Mouse (Mus musculus): ENCODE data around the gene Glrb.

The Glrb gene

GRCm38 (mm10) chr3:80913111-80913778 lies at the start of gene Glrb:
Gene Glrb (minus strand): TSS chr3:80913660.
- peak; percentile 17 to 60 for DNase-seq (ENCODE audit: low spot score in 2 of 2)

- DNase-seq (ENCODE audit: low spot score in 2 of 2) = no peak
Measured at GRCm38 (mm10) chr3:80959965-80960364, 46.5 kb upstream of the Glrb start.

- DNase-seq (ENCODE audit: low spot score in 2 of 2) = no peak
Measured at GRCm38 (mm10) chr3:80958591-80958990, 45.1 kb upstream of the Glrb start.

- no peak for DNase-seq (ENCODE audit: low spot score in 2 of 2)
Measured at GRCm38 (mm10) chr3:80913779-80914284, 372 bp upstream of the Glrb start.

GRCm38 (mm10) chr3:80894745-80895480 lies 18.5 kb downstream of the Glrb start:
- no peak for DNase-seq (ENCODE audit: low spot score in 2 of 2)

- DNase-seq (ENCODE audit: low spot score in 2 of 2) = no peak
Measured at GRCm38 (mm10) chr3:80894328-80894727, 19.1 kb downstream of the Glrb start.

- DNase-seq (ENCODE audit: low spot score in 2 of 2) = no peak
Measured at GRCm38 (mm10) chr3:80893055-80893690, 20.3 kb downstream of the Glrb start.

GRCm38 (mm10) chr3:80891087-80891486 lies 22.4 kb downstream of the Glrb start:
- DNase-seq (ENCODE audit: low spot score in 2 of 2) = no peak

- DNase-seq (ENCODE audit: low spot score in 2 of 2) = no peak
Measured at GRCm38 (mm10) chr3:80885174-80885573, 28.3 kb downstream of the Glrb start.

- no peak for DNase-seq (ENCODE audit: low spot score in 2 of 2)
Measured at GRCm38 (mm10) chr3:80883601-80884000, 29.9 kb downstream of the Glrb start.

GRCm38 (mm10) chr3:80880660-80881293 lies 32.7 kb downstream of the Glrb start:
- no peak for DNase-seq (ENCODE audit: low spot score in 2 of 2)

- no peak for DNase-seq (ENCODE audit: low spot score in 2 of 2)
Measured at GRCm38 (mm10) chr3:80878571-80878970, 34.9 kb downstream of the Glrb start.

- DNase-seq (ENCODE audit: low spot score in 2 of 2) = no peak
Measured at GRCm38 (mm10) chr3:80874690-80875353, 38.6 kb downstream of the Glrb start.

GRCm38 (mm10) chr3:80874081-80874480 lies 39.4 kb downstream of the Glrb start:
- no peak for DNase-seq (ENCODE audit: low spot score in 2 of 2)

- DNase-seq (ENCODE audit: low spot score in 2 of 2) = no peak
Measured at GRCm38 (mm10) chr3:80871472-80872171, 41.8 kb downstream of the Glrb start.

- DNase-seq (ENCODE audit: low spot score in 2 of 2) = no peak
Measured at GRCm38 (mm10) chr3:80867328-80867727, 46.1 kb downstream of the Glrb start.

- DNase-seq (ENCODE audit: low spot score in 2 of 2) = no peak
Measured at GRCm38 (mm10) chr3:80852912-80853507, 60.5 kb downstream of the Glrb start.

- DNase-seq (ENCODE audit: low spot score in 2 of 2) = no peak
Measured at GRCm38 (mm10) chr3:80850947-80851346, 62.5 kb downstream of the Glrb start.

GRCm38 (mm10) chr3:80845634-80846033 lies 67.8 kb downstream of the Glrb start:
- no peak for DNase-seq (ENCODE audit: low spot score in 2 of 2)

- no peak for DNase-seq (ENCODE audit: low spot score in 2 of 2)
Measured at GRCm38 (mm10) chr3:80839845-80840244, 73.6 kb downstream of the Glrb start.

GRCm38 (mm10) chr3:80837583-80837982 lies 75.9 kb downstream of the Glrb start:
- DNase-seq (ENCODE audit: low spot score in 2 of 2) = no peak
